Mouse (Mus musculus) stomach, postnatal 0 days (tissue): ENCODE results near the gene Rhox3a2.
"Not testable (repeated sequence)": the region's sequence is repeated elsewhere in the genome, so short reads cannot be mapped to it uniquely, and the experiment has no call there.

ENCODE experiments used
- CTCF ChIP-seq: IDR thresholded peaks from 2 replicates; pipeline ENCODE4 v1.5.1; 2016; ENCODE audit warnings: antibody characterized with exemption, low read depth, mild to moderate bottlenecking, moderate library complexity
- EP300 ChIP-seq: optimal IDR thresholded peaks from 2 replicates; pipeline ENCODE3; 2016; ENCODE audit warnings: antibody characterized with exemption

DNA sequence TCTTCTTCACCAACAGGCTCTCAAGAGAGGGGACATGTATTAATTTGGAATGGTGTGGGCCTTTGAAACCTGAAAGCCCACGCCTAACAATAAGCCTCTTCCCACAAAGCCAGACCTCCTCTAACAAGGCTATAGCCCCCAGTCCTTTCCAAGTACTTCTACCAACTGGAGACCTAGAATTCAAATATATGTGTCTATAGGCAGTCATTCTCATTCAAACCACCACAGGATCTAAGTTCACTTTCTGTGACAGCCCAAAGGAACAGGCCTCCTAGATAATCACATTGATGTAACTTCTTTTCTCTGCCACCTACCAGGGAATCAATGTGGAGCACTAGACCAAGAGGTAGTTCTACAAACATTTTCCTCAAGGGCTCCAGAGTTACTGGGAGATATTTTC lies at the start of gene Rhox3a2:
- TF ChIP-seq CTCF, EP300: not testable (repeated sequence)
